Mouse (Mus musculus): ENCODE measurements around the gene Mbtps2. TPM values are rescaled to one million over a fixed set of nuclear protein-coding genes. Genes with fewer than 3 reads are reported as not detected.

Mbtps2 gene
- total RNA-seq (2021): 10 to 100 TPM; 46.4 to 48.6 TPM

DNA sequence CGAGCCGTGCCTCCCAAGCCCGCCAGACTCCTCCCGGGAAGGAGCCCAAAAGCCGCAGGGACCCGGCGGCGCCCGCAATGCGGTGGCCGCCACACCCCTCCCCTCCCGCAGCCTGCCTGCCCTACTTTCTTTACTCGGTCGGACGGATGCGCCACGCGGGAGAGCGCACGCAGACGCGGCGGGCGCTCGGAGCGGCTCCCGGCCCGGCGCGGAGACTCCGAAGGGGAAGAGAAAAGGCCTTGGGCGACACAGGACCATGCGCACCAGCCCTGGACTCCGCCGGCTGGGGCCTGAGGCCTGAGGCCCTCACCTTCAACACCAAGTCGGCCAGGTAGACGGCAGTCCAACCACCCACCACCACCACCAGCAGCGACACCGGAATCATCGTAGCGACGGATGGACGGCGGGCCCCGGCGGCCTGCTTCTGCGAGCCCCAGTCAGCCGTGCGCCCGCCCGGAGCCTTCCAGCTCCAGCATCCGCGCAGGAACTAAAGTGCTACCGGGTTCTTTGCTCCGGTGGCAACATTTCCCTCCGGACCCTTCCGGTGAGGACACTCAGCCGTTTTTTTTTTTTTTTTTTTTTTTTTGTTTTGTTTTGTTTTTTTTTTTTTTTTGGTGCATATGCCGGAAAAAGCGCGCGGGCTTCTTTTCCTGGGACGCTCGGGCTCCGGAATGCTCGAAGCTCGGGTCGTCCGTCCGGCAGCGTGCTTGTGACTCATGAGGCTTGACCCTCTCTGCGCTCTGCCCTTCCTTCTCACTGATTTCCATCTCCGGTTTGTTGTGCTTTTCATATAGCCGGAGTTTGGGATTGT is at the start of gene Mbtps2:
Gene Mbtps2 (minus strand): TSS at position 530 of the 811 bp plus-strand sequence.
- intact Hi-C loops (cut with DNase I): loop anchor here (5.0 kb wide), 1 partner anchor 106 kb away; the partner anchor contains the start of gene Sms
- peak; percentile 74 for DNase-seq

- no peak for DNase-seq
- intact Hi-C loops (cut with DNase I): loop anchor here (10.0 kb wide), 1 partner anchor 182 kb away; no protein-coding TSS in a partner anchor
These were observed 47.9 kb upstream of the Mbtps2 start for GRCm38 (mm10) chrX:157646399-157646798.

DNA sequence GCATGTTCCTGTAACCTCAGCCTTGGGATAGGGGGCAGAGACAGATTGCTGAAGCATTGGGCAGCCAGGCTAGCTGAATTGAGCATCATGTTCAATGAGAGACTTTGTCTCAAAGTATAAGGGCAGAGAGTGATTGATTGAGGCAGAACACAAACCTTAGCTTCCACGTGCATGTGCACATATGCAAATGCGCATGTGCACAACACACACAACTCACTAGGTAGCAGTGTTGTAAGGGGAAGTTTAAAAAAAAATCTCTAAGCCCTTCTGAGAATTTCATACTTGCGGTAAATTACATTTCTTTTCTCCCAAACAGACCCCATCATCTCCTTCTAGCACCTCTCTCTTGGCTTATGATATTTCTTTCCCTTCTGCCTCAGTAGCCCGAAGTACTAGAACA is 46.2 kb upstream of the Mbtps2 start:
- DNase-seq: no peak
- intact Hi-C loops (cut with DNase I): loop anchor here (10.0 kb wide), 1 partner anchor 180 kb away; no protein-coding TSS in a partner anchor

DNA sequence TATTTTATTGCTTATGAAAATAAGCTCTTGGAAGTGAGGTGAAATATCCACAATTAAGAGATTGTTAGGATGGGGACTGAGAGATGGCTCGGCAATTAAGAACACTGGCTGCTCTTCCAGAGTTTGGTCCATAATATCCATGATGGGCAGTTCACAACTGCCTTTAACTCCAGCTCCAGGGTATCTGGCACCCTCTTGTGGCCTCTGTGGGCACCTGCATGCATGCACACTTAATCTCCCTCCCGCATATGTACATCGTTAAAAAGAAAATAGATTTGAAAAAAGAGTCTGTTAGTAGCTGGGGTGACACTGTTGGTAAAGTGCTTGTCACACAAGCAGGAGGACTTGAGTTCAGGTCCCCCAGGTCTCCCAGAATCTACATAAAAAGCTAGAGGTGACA is 45.8 kb upstream of the Mbtps2 start:
- peak; percentile 53 for DNase-seq
- intact Hi-C loops (cut with DNase I): loop anchor here (10.0 kb wide), 1 partner anchor 179 kb away; no protein-coding TSS in a partner anchor

- intact Hi-C loops (cut with DNase I): loop anchor here (10.0 kb wide), 1 partner anchor 178 kb away; no protein-coding TSS in a partner anchor
- no peak for DNase-seq
These were observed 44.3 kb upstream of the Mbtps2 start for GRCm38 (mm10) chrX:157642856-157643255.

GRCm38 (mm10) chrX:157637253-157637652 is 38.7 kb upstream of the Mbtps2 start:
- no peak for DNase-seq
- intact Hi-C loops (cut with DNase I): no loop called here

DNA sequence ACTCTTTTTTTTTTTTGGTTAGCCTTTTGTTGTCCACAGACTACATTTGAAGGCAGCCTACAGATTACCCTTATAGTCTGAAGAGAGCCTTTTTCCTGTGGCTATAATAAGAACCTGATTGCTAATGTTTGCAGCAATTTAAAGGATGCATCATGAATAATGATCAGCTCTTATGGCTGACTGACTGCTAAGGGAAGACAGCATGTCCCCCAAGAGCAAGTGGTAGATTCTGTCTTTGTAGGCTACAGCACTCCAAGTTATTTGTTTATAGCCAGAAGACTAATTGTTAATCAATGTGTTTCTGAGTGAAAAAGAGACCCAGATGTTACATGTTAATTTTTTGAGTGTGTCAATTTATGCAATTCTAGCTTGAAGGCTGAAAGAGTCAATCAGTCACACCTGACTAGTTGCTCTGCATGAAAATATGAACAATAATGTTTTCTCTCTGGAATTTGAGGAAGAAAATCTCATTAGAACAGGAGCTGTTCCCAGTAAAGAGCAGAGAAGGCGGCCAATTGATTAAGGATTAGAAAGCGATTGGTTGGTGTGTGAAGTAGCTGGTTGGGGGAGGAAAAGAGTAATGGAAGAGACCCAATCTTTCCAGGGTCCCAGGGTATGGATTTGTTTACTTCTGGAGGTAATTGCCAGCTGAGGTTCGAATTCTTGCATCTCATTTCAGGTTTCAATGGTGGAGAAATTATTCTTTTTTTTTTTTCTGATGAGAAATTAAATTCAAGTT is 35.3 kb upstream of the Mbtps2 start:
- intact Hi-C loops (cut with DNase I): no loop called here

DNA sequence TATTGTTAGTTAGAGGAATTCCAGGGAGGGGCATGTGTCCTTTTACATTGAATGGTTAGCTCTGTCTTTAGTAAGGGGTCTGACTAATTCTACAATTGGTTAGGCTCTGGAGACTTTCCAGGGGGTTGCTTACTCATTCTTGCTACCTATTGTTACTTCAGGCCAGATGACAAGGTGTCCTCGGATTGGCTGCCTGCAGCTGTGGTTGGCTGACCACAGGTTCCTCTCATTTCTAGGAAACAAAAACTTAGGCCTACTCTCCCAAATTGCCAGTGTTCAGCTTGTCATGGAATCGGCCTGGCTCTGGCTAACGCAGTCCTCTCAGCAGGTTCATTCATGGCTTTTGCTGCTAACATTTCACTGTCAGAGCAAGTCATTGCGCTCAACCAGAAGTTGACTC is 31.8 kb upstream of the Mbtps2 start:
- intact Hi-C loops (cut with DNase I): no loop called here
- DNase-seq: no peak

More for the DNA sequence above, 35.3 kb upstream of the Mbtps2 start:
- DNase-seq: no peak

DNA sequence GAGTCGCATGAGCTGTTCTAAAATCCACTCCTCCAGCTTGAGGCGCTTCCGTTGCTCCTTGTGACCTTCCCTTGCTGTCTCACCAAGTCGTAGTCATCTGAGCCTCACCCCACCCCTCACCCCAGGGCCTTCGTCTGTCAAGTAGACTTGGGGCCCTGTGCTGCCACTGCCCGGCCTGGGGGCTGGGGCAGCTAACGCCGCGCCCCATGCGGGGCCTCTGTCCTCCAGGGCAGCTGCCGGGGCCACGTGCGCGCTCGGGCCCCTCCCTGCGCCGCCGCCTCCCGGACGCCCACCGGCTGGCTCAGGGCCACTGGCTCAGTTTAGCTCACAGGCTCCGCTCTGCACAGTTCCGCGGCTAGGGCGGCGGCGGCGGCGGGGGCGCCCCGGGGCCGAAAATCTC is 14.4 kb upstream of the Mbtps2 start:
- no peak for DNase-seq
- intact Hi-C loops (cut with DNase I): no loop called here

- intact Hi-C loops (cut with DNase I): loop anchor here (10.0 kb wide), 1 partner anchor 1323 kb away; no protein-coding TSS in a partner anchor
- peak; percentile 37 for DNase-seq
These were observed 2.9 kb upstream of the Mbtps2 start for GRCm38 (mm10) chrX:157601450-157601849.

DNA sequence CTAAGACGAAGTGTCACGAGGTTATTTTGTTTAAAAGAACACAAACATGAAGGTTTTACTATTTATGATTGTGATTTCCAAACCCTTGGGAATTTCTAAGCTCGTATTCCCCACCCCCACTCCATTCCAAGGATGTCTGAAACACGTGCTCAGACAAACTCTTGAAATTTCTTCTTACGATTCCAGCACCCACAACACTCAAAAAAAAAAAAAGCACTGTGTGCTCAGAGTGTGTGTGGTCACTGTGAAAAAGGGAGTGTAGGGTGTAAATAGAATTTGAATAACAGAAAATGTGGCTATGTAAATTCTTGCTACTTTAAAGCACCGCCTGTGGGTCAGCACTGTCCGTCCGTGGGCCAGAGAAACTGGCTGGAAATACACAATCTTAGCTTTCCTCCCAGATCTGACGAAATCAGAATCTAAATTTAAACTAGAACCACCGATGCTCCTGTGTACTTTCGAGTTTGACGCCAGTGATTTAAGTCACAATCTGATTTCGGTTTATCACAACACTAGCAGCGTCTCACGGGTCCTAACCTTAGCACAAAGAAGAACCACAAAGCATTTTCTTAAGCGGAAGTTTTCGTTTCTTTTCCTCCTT is 830 bp downstream of the Mbtps2 start:
- no peak for DNase-seq
- intact Hi-C loops (cut with DNase I): loop anchor here (2.0 to 5.0 kb wide), 2 partner anchors 43 to 105 kb away; partner anchors contain the start of gene Sms

DNA sequence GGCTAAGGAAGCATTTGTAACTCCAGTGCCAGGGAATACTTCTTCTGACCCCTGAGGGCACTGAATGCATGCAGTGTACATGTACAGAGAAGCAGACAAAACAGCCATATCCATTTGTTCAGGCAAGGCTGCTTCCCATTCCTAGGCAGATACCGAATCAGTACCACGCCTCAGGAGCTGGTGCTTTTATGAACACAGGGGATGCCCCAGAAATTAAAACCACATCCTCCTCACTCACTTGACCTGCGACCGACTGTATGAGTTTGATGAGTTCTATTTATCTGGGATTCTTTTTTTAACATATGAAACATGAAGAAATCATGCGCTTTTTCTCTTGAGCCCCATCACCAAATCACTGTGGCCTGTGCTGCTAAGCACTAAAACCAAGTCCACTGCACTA is 1.7 kb downstream of the Mbtps2 start:
- intact Hi-C loops (cut with DNase I): loop anchor here (2.0 to 5.0 kb wide), 2 partner anchors 44 to 105 kb away; partner anchors contain the start of gene Sms
- DNase-seq: no peak

DNA sequence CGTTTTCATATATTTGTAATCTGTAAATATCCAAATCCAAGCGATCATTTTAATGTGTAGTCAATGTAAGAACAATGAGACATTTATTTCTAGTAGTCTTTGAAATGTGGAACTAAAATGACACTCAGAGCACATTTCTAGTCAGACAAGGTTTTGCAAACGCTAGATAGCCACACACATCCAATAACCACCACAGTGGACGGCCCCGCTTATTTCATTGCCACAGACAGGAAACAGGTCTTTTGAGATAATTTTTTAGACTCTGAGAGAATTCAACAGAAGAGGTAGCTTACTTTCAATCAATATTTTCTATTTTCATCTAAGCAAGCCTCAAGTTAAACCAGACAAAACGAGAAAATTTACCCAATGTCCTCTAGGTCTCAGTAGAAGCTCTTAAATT is 2.6 kb downstream of the Mbtps2 start:
- intact Hi-C loops (cut with DNase I): loop anchor here (2.0 to 5.0 kb wide), 2 partner anchors 45 to 104 kb away; partner anchors contain the start of gene Sms
- DNase-seq: no peak

GRCm38 (mm10) chrX:157594606-157595005 is 3.9 kb downstream of the Mbtps2 start:
- DNase-seq: no peak
- intact Hi-C loops (cut with DNase I): loop anchor here (5.0 kb wide), 1 partner anchor 102 kb away; the partner anchor contains the start of gene Sms

DNA sequence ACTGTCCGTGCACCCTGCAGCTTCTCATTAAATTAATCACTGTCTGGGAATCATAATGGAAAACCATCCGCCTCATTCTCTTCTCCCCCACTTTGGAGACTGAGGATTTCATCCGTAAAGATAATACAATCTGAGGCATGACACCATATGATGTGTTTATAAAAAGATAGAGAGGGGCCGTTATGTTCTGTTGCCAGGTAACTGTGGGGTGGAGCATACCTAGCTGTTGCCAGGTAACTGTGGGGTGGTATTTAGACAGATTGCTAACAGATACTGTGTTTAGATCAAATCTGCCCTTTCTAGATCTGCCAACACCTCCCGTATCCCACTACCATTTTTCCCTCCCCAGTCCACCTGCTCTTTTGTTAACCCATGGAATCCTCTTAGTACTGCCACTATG is 11.5 kb downstream of the Mbtps2 start:
- intact Hi-C loops (cut with DNase I): no loop called here
- peak; percentile 8 for DNase-seq

DNA sequence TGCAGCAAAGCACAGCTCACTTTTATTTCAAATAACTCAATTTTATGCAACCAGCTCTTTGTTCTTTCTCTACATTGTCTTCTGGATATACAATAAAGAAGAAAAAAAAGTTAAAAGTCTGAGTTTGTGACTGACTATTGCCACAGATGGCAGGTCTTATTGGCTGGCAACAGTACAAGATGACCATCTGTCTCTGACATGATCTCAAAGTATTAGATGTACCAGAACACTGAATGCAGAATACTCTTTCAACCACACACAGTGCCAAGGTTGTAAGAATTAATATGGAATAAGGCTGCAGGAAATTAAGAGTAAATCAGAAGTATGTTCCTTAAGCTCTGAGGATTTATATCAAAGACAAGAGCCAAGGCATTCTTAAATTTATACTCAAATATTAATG is 12.1 kb downstream of the Mbtps2 start:
- DNase-seq: peak; percentile 14
- intact Hi-C loops (cut with DNase I): no loop called here

GRCm38 (mm10) chrX:157579108-157579614 is 19.4 kb downstream of the Mbtps2 start:
- intact Hi-C loops (cut with DNase I): no loop called here

GRCm38 (mm10) chrX:157574683-157575082 is 23.8 kb downstream of the Mbtps2 start:
- no peak for DNase-seq
- intact Hi-C loops (cut with DNase I): no loop called here

More at GRCm38 (mm10) chrX:157579108-157579614, 19.4 kb downstream of the Mbtps2 start:
- DNase-seq: no peak

DNA sequence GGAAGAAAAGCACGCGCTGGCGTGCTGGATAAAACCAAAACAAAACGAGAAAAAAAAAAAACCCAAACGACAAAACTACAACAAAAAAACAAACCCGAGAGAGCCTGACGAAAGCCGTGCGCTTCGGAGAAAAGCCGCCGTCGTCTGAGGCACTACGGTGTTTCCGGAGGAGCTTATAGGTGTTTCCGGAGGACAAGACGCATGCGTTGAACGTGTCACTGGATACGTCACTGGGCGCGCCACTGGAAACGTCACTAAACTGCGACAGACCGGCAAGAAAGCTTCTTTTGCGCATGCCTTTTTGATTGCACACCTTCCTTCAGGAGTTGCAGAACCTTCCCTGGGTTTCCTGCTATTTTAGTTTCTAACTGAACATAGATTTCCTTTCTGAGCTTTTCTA is 29.7 kb downstream of the Mbtps2 start, which contains the start of gene Yy2:
Gene Yy2 (minus strand): TSS at position 146 of the 400 bp plus-strand sequence.
- DNase-seq: no peak
- intact Hi-C loops (cut with DNase I): no loop called here

DNA sequence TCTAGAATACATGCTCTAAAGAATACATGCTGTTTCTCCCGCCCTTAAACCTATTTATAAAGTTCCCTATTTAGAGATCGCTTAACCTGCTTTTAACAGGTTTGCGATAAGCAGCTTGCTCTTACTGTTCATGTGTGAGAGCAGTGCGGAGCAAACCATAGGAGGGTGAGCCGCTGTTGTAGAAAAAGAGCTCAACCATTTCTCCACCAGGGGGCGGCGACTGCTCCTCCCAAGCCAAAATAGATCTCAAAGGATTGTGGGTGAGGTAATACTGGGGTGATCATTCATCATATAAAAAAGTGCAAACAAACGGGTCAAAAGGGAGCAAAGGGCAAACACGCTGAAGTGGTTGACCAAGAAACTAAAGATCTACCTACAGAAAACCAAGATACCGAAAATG is 34.7 kb downstream of the Mbtps2 start:
- intact Hi-C loops (cut with DNase I): no loop called here

More for the DNA sequence above, 34.7 kb downstream of the Mbtps2 start:
- no peak for DNase-seq

All from left cerebral cortex, postnatal 4 days (tissue).